Mouse (Mus musculus): ENCODE measurements around the gene Ltc4s. TPM values are rescaled to one million over a fixed set of nuclear protein-coding genes. Genes with fewer than 3 reads are reported as not detected.
A peak's percentile ranks its signal among the peaks of the same experiment; 100 is the strongest.

Ltc4s gene
- total and polyA plus RNA-seq, 3 experiments, result not detected

GRCm38 (mm10) chr11:50269163-50269562, 30.7 kb upstream of the Ltc4s start:
- peaks cover 90% of the 10 kb centered on the region for H3K36me3 ChIP-seq (replicated peaks)
- DNase-seq (ENCODE audit: low spot score) (no peak), ATAC-seq (ENCODE audit: extremely low read depth, insufficient number of reproducible peaks, low FRiP score, poor library complexity, severe bottlenecking) (no peak)
- no peak overlapping the region for H3K4me3 ChIP-seq (ENCODE audit: low read depth, low read length)
- peaks cover 18% of the 10 kb centered on the region for H3K4me1 ChIP-seq (ENCODE audit: insufficient read depth, low read depth, low read length)
- no peaks in the 10 kb centered on the region for H3K27me3 ChIP-seq (ENCODE audit: insufficient read depth, low read length)
- no peaks in the 10 kb centered on the region for H3K9me3 ChIP-seq (replicated peaks)
- TF ChIP-seq POLR2AphosphoS5 (IDR thresholded peaks at IDR 0.05; ENCODE audit: insufficient replicate concordance, low read depth, low read length) (no peak), CTCF (IDR thresholded peaks at IDR 0.05; ENCODE audit: low read depth, low read length) (0 out of 2 replicates have a peak, but pooled peaks have one; percentile 24)

- Histone ChIP-seq H3K4me3 (ENCODE audit: low read depth, low read length) (no peak overlapping the region), H3K4me1 (ENCODE audit: insufficient read depth, low read depth, low read length) (peaks cover 25% of the 10 kb centered on the region)
- DNase-seq (ENCODE audit: low spot score), result no peak
These were observed 28.6 kb upstream of the Ltc4s start for GRCm38 (mm10) chr11:50266997-50267396.

GRCm38 (mm10) chr11:50265931-50266330, 27.5 kb upstream of the Ltc4s start:
- TF ChIP-seq TAL1 (conservative IDR thresholded peaks at IDR 0.05; ENCODE audit: low read depth, low read length) (no peak), GATA1 (IDR thresholded peaks at IDR 0.05; ENCODE audit: borderline replicate concordance, low read length) (no peak)
- ATAC-seq (ENCODE audit: extremely low read depth, insufficient number of reproducible peaks, low FRiP score, poor library complexity, severe bottlenecking) (no peak), DNase-seq (ENCODE audit: low spot score) (no peak)
- Histone ChIP-seq H3K4me3 (ENCODE audit: low read depth, low read length) (no peak overlapping the region), H3K27me3 (ENCODE audit: insufficient read depth, low read length) (no peaks in the 10 kb centered on the region), H3K4me1 (ENCODE audit: insufficient read depth, low read depth, low read length) (peaks cover 22% of the 10 kb centered on the region), H3K36me3 (replicated peaks) (peaks cover 93% of the 10 kb centered on the region), H3K9me3 (replicated peaks) (no peaks in the 10 kb centered on the region)

More at GRCm38 (mm10) chr11:50266997-50267396, 28.6 kb upstream of the Ltc4s start:
- no peaks in the 10 kb centered on the region for H3K27me3 ChIP-seq (ENCODE audit: insufficient read depth, low read length)
- peaks cover 93% of the 10 kb centered on the region for H3K36me3 ChIP-seq (replicated peaks)
- TF ChIP-seq TAL1 (conservative IDR thresholded peaks at IDR 0.05; ENCODE audit: low read depth, low read length), result no peak
- TF ChIP-seq POLR2AphosphoS5 (IDR thresholded peaks at IDR 0.05; ENCODE audit: insufficient replicate concordance, low read depth, low read length), result no peak
- no peak for TF ChIP-seq GATA1 (IDR thresholded peaks at IDR 0.05; ENCODE audit: borderline replicate concordance, low read length)
- no peak for TF ChIP-seq CTCF (IDR thresholded peaks at IDR 0.05; ENCODE audit: low read depth, low read length)
- TF ChIP-seq GATA2 (IDR thresholded peaks at IDR 0.05; ENCODE audit: borderline replicate concordance, low read depth, low read length), result no peak
- ATAC-seq (ENCODE audit: extremely low read depth, insufficient number of reproducible peaks, low FRiP score, poor library complexity, severe bottlenecking), result no peak
- H3K9me3 ChIP-seq (replicated peaks), result no peaks in the 10 kb centered on the region

- H3K9me3 ChIP-seq (replicated peaks), result no peaks in the 10 kb centered on the region
- H3K36me3 ChIP-seq (replicated peaks), result peaks cover 96% of the 10 kb centered on the region
- H3K4me3 ChIP-seq (ENCODE audit: low read depth, low read length), result peak overlapping the region; percentile 28; the same call in 1 of the 2 replicates
- DNase-seq (ENCODE audit: low spot score), result no peak
- no peaks in the 10 kb centered on the region for H3K27me3 ChIP-seq (ENCODE audit: insufficient read depth, low read length)
- H3K4me1 ChIP-seq (ENCODE audit: insufficient read depth, low read depth, low read length), result peaks cover 26% of the 10 kb centered on the region
- no peak for ATAC-seq (ENCODE audit: extremely low read depth, insufficient number of reproducible peaks, low FRiP score, poor library complexity, severe bottlenecking)
- no peak for TF ChIP-seq GATA2 (IDR thresholded peaks at IDR 0.05; ENCODE audit: borderline replicate concordance, low read depth, low read length)
- peak; percentile 42; the same call in 1 of the 2 replicates for TF ChIP-seq POLR2AphosphoS5 (IDR thresholded peaks at IDR 0.05; ENCODE audit: insufficient replicate concordance, low read depth, low read length)
These were observed 24.8 kb upstream of the Ltc4s start for GRCm38 (mm10) chr11:50263198-50263597.

- no peak for DNase-seq (ENCODE audit: low spot score)
- Histone ChIP-seq H3K27me3 (ENCODE audit: insufficient read depth, low read length) (no peaks in the 10 kb centered on the region), H3K4me3 (ENCODE audit: low read depth, low read length) (no peak overlapping the region), H3K9me3 (replicated peaks) (no peaks in the 10 kb centered on the region), H3K4me1 (ENCODE audit: insufficient read depth, low read depth, low read length) (peaks cover 24% of the 10 kb centered on the region), H3K36me3 (replicated peaks) (peaks cover 96% of the 10 kb centered on the region)
- ATAC-seq (ENCODE audit: extremely low read depth, insufficient number of reproducible peaks, low FRiP score, poor library complexity, severe bottlenecking), result no peak
- TF ChIP-seq CTCF (IDR thresholded peaks at IDR 0.05; ENCODE audit: low read depth, low read length) (no peak), TAL1 (conservative IDR thresholded peaks at IDR 0.05; ENCODE audit: low read depth, low read length) (no peak), GATA1 (IDR thresholded peaks at IDR 0.05; ENCODE audit: borderline replicate concordance, low read length) (no peak), POLR2AphosphoS5 (IDR thresholded peaks at IDR 0.05; ENCODE audit: insufficient replicate concordance, low read depth, low read length) (no peak), GATA2 (IDR thresholded peaks at IDR 0.05; ENCODE audit: borderline replicate concordance, low read depth, low read length) (no peak)
These were observed 23.6 kb upstream of the Ltc4s start for GRCm38 (mm10) chr11:50262020-50262419.

- Histone ChIP-seq H3K9me3 (replicated peaks) (no peaks in the 10 kb centered on the region), H3K4me1 (ENCODE audit: insufficient read depth, low read depth, low read length) (peaks cover 29% of the 10 kb centered on the region), H3K4me3 (ENCODE audit: low read depth, low read length) (no peak overlapping the region), H3K27me3 (ENCODE audit: insufficient read depth, low read length) (no peaks in the 10 kb centered on the region), H3K36me3 (replicated peaks) (peaks cover 89% of the 10 kb centered on the region)
- TF ChIP-seq GATA2 (IDR thresholded peaks at IDR 0.05; ENCODE audit: borderline replicate concordance, low read depth, low read length) (no peak), POLR2AphosphoS5 (IDR thresholded peaks at IDR 0.05; ENCODE audit: insufficient replicate concordance, low read depth, low read length) (no peak), CTCF (IDR thresholded peaks at IDR 0.05; ENCODE audit: low read depth, low read length) (no peak), GATA1 (IDR thresholded peaks at IDR 0.05; ENCODE audit: borderline replicate concordance, low read length) (no peak), TAL1 (conservative IDR thresholded peaks at IDR 0.05; ENCODE audit: low read depth, low read length) (no peak)
- DNase-seq (ENCODE audit: low spot score) (no peak), ATAC-seq (ENCODE audit: extremely low read depth, insufficient number of reproducible peaks, low FRiP score, poor library complexity, severe bottlenecking) (no peak)
These were observed 19.9 kb upstream of the Ltc4s start for GRCm38 (mm10) chr11:50258310-50258709.

GRCm38 (mm10) chr11:50256615-50257014, 18.2 kb upstream of the Ltc4s start:
- DNase-seq (ENCODE audit: low spot score) (no peak), ATAC-seq (ENCODE audit: extremely low read depth, insufficient number of reproducible peaks, low FRiP score, poor library complexity, severe bottlenecking) (no peak)
- Histone ChIP-seq H3K36me3 (replicated peaks) (peaks cover 74% of the 10 kb centered on the region), H3K4me1 (ENCODE audit: insufficient read depth, low read depth, low read length) (peaks cover 32% of the 10 kb centered on the region), H3K27me3 (ENCODE audit: insufficient read depth, low read length) (no peaks in the 10 kb centered on the region), H3K9me3 (replicated peaks) (no peaks in the 10 kb centered on the region), H3K4me3 (ENCODE audit: low read depth, low read length) (no peak overlapping the region)
- TF ChIP-seq CTCF (IDR thresholded peaks at IDR 0.05; ENCODE audit: low read depth, low read length), result no peak
- TF ChIP-seq TAL1 (conservative IDR thresholded peaks at IDR 0.05; ENCODE audit: low read depth, low read length), result no peak
- TF ChIP-seq GATA2 (IDR thresholded peaks at IDR 0.05; ENCODE audit: borderline replicate concordance, low read depth, low read length), result no peak
- no peak for TF ChIP-seq POLR2AphosphoS5 (IDR thresholded peaks at IDR 0.05; ENCODE audit: insufficient replicate concordance, low read depth, low read length)
- TF ChIP-seq GATA1 (IDR thresholded peaks at IDR 0.05; ENCODE audit: borderline replicate concordance, low read length), result no peak
